Mouse (Mus musculus) right cerebral cortex, postnatal 36 days (tissue): ENCODE measurements around the gene Lrrn1.

ENCODE experiments used
- DNase-seq, 2 experiments: peaks; one replicate each; pipeline ENCODE4 v3.0.0; 2022; ENCODE audit warnings: low spot score in 2 of 2, mixed read lengths in 1 of 2

The Lrrn1 gene

DNA sequence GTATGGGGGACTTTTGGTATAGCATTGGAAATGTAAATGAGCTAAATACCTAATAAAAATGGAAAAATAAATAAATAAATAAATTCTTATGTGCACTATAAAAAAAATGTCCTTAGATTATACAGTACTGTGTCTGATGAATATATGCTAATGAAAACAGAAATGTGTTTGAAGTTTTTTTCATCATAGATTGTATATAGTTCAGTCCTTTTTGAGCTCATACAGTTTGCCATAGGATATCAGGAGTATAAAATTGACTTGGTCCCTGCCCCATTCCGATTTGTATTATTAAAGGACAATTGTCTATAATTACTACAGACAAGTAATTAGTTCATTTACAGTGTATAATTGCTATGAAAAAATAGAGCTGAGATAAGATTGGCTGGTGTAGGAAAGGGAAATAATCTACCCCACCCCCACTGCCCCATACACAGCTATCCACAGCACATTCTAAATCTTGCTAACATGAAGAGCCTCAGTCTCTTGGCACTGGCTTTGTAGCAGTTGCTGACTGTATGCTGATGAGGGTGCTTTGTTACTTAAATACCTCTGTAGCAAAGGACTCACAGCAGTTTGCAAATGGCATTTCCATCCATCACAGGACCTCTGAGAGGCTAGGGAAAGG is 54.3 kb downstream of the Lrrn1 start:
- DNase-seq = no peak

- no peak for DNase-seq
Observed at GRCm38 (mm10) chr6:107605151-107605550, 75.6 kb downstream of the Lrrn1 start.

GRCm38 (mm10) chr6:107614288-107614687 is 84.7 kb downstream of the Lrrn1 start:
- no peak for DNase-seq
